In the genomic region with DNA sequence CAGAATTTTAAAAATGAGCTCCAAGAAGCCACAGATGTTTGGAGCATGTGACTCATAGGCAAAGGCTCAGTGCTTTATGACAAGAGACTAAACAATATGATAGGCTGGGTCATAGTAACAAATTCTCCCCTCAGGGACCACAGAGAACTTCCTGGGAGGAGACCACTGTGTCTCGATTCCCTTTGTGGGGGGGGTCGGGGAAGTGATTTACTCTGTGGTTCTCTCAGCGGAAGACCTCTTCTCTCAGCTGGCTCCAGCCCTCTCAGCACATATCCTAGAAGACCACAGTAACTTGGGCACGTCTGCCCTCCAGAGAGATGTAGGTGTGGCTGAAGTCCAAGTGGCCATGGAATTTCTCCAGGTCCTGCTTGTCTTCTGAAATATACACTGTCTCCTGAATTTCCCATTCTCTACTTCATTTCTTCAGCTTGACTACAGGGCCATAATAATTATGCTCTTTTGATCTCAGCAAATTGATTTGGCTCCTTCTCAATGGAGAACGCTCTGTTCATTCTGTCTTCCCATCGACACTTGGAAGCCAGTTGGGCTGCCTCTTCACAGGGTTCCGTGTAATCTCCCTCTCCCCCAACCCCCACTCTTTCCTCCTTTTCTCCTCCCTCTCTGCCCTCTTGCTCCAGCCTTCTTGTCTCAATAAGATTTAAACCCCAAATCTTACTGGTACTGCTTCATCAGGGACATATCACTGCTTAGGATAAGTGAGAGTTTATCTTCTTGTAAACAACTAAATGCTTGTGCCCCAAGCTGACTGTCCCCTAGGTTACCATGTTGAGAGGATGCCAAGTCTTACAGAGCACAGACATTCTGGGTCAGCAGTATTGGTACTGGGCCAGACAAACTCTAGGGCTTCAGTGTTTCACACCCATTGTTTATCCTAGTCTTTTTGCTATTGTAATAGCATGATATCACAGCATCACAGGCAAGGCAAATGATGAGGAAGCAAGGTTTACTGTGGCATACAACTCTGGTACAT, we compare ENCODE assay signal across 9 mouse cellular contexts.
DNase-seq lines count a peak whose midpoint lies in the region; ATAC-seq and TF ChIP-seq lines count a peak whose summit lies in the region.
"Had no signal": no experiment of that assay in that cellular context is flagged by ENCODE, and none has a peak within 500 bp of the region (broad histone marks: within the 10 kb centered on the region; RNA-seq: fewer than 3 reads in every experiment).

No protein-coding gene starts in this region.

- no peaks in the 10 kb centered on the region for H3K27me3 ChIP-seq in stomach, postnatal 0 days (ENCODE audit: control insufficient read depth, insufficient read depth, low read length)
- H3K27me3 ChIP-seq: limb, embryonic 15.5 days had no signal

- intact Hi-C loops in heart, postnatal 25 days (cut with DNase I) = no loop called here

- no peak overlapping the region for H3K9ac ChIP-seq in stomach, postnatal 0 days (ENCODE audit: low read length)
- H3K9ac ChIP-seq: limb, embryonic 15.5 days had no signal

- H3K9me3 ChIP-seq in stomach, postnatal 0 days (ENCODE audit: control insufficient read depth, low read length) = no peaks in the 10 kb centered on the region
- H3K9me3 ChIP-seq: limb, embryonic 15.5 days had no signal

- H3K4me3 ChIP-seq in stomach, postnatal 0 days (ENCODE audit: low read depth, low read length) = no peak overlapping the region
- H3K4me3 ChIP-seq: limb, embryonic 15.5 days had no signal

- DNase-seq in heart, adult 9 months (ENCODE audit: low spot score in 2 of 2) = peak; percentile 11 to 13
- no peak for DNase-seq in heart, postnatal 25 days (ENCODE audit: low spot score)
- peak; percentile 7 for DNase-seq in ovary, postnatal 36 days (ENCODE audit: low spot score)
- no peak for DNase-seq in ovary, postnatal 10 days (ENCODE audit: low spot score)
- peak; percentile 62 for DNase-seq in kidney, postnatal 14 days
- DNase-seq in stomach, postnatal 0 days (ENCODE audit: low spot score) = no peak
- DNase-seq in urinary bladder, postnatal 36 days (ENCODE audit: low spot score in 2 of 2) = no peak
- DNase-seq in thymus, adult 18-20 months = no peak

- TF ChIP-seq EP300 in stomach, postnatal 0 days (optimal IDR thresholded peaks at IDR 0.05) = no peak

- H3K4me2 ChIP-seq in stomach, postnatal 0 days (replicated peaks; ENCODE audit: low read depth) = no peak overlapping the region
- H3K4me2 ChIP-seq: limb, embryonic 15.5 days had no signal

- no peak for TF ChIP-seq CTCF in stomach, postnatal 0 days (IDR thresholded peaks at IDR 0.05; ENCODE audit: low read depth)

- ATAC-seq in stomach, postnatal 0 days (ENCODE audit: low FRiP score, low TSS enrichment) = peak; percentile 35; the same call in 1 of the 2 replicates

- H3K27ac ChIP-seq in stomach, postnatal 0 days (replicated peaks) = 0 out of 2 replicates have a peak overlapping the region, but pooled peaks have one; percentile 18
- H3K27ac ChIP-seq: limb, embryonic 15.5 days had no signal

- H3K36me3 ChIP-seq in stomach, postnatal 0 days (ENCODE audit: control insufficient read depth, insufficient read depth, low read length) = no peaks in the 10 kb centered on the region
- H3K36me3 ChIP-seq: limb, embryonic 15.5 days had no signal

- H3K4me1 ChIP-seq in stomach, postnatal 0 days (replicated peaks; ENCODE audit: control insufficient read depth, insufficient read depth) = no peaks in the 10 kb centered on the region
- H3K4me1 ChIP-seq: limb, embryonic 15.5 days had no signal

- 48% methylated on average over 7 of the region's 7 CpGs for WGBS in stomach, postnatal 0 days

Comparison
In these comparisons a context has a peak if more than half of its experiments do, and no peak if none do; other contexts are left out.
1. DNase-seq: peak in heart, adult 9 months (2 of 2), ovary, postnatal 36 days (single experiment) and kidney, postnatal 14 days (single experiment); none in heart, postnatal 25 days (single experiment), ovary, postnatal 10 days (single experiment), stomach, postnatal 0 days (single experiment), urinary bladder, postnatal 36 days (0 of 2) and thymus, adult 18-20 months (0 of 2).